Mouse (Mus musculus): ENCODE measurements around the gene Mybpc2. TPM values are rescaled to one million over a fixed set of nuclear protein-coding genes. Genes with fewer than 3 reads are reported as not detected.

Gene Mybpc2
- polyA plus RNA-seq, 1 experiment from 2014 or later, result 0.12 TPM

- no peak overlapping the region for H3K4me2 ChIP-seq (replicated peaks; ENCODE audit: low read depth, low read length)
- no peak overlapping the region for H3K4me3 ChIP-seq (ENCODE audit: low read length)
- H3K27ac ChIP-seq (ENCODE audit: low read length), result no peak overlapping the region
- ATAC-seq (ENCODE audit: low FRiP score, low TSS enrichment), result no peak
- no peak overlapping the region for H3K9ac ChIP-seq (replicated peaks; ENCODE audit: low read length)
- 91% methylated on average over 27 of the region's 27 CpGs for WGBS
- H3K9me3 ChIP-seq (ENCODE audit: low read length), result no peaks in the 10 kb centered on the region
- no peaks in the 10 kb centered on the region for H3K4me1 ChIP-seq (ENCODE audit: insufficient read depth, low read length)
- H3K27me3 ChIP-seq (ENCODE audit: insufficient read depth, low read length), result no peaks in the 10 kb centered on the region
- peaks cover 71% of the 10 kb centered on the region for H3K36me3 ChIP-seq (ENCODE audit: insufficient read depth, low read length)
These were observed 11.5 kb upstream of the Mybpc2 start for GRCm38 (mm10) chr7:44535657-44536589.

GRCm38 (mm10) chr7:44534656-44535441, 10.4 kb upstream of the Mybpc2 start:
- Histone ChIP-seq H3K4me3 (ENCODE audit: low read length) (no peak overlapping the region), H3K4me2 (replicated peaks; ENCODE audit: low read depth, low read length) (no peak overlapping the region), H3K27ac (ENCODE audit: low read length) (no peak overlapping the region), H3K27me3 (ENCODE audit: insufficient read depth, low read length) (no peaks in the 10 kb centered on the region), H3K4me1 (ENCODE audit: insufficient read depth, low read length) (no peaks in the 10 kb centered on the region), H3K36me3 (ENCODE audit: insufficient read depth, low read length) (peaks cover 61% of the 10 kb centered on the region), H3K9ac (replicated peaks; ENCODE audit: low read length) (no peak overlapping the region), H3K9me3 (ENCODE audit: low read length) (no peaks in the 10 kb centered on the region)
- ATAC-seq (ENCODE audit: low FRiP score, low TSS enrichment), result no peak
- WGBS, result 81% methylated on average over 19 of the region's 19 CpGs

GRCm38 (mm10) chr7:44534242-44534641, 9.8 kb upstream of the Mybpc2 start:
- Histone ChIP-seq H3K36me3 (ENCODE audit: insufficient read depth, low read length) (peaks cover 55% of the 10 kb centered on the region), H3K9ac (replicated peaks; ENCODE audit: low read length) (no peak overlapping the region), H3K27ac (ENCODE audit: low read length) (no peak overlapping the region), H3K4me1 (ENCODE audit: insufficient read depth, low read length) (no peaks in the 10 kb centered on the region), H3K4me3 (ENCODE audit: low read length) (no peak overlapping the region), H3K27me3 (ENCODE audit: insufficient read depth, low read length) (no peaks in the 10 kb centered on the region), H3K4me2 (replicated peaks; ENCODE audit: low read depth, low read length) (no peak overlapping the region), H3K9me3 (ENCODE audit: low read length) (no peaks in the 10 kb centered on the region)
- 87% methylated on average over 13 of the region's 13 CpGs for WGBS
- ATAC-seq (ENCODE audit: low FRiP score, low TSS enrichment), result no peak

- 75% methylated on average over 12 of the region's 12 CpGs for WGBS
- H3K4me2 ChIP-seq (replicated peaks; ENCODE audit: low read depth, low read length), result no peak overlapping the region
- H3K9me3 ChIP-seq (ENCODE audit: low read length), result no peaks in the 10 kb centered on the region
- H3K4me1 ChIP-seq (ENCODE audit: insufficient read depth, low read length), result no peaks in the 10 kb centered on the region
- H3K36me3 ChIP-seq (ENCODE audit: insufficient read depth, low read length), result peaks cover 49% of the 10 kb centered on the region
- H3K27ac ChIP-seq (ENCODE audit: low read length), result no peak overlapping the region
- H3K4me3 ChIP-seq (ENCODE audit: low read length), result no peak overlapping the region
- H3K9ac ChIP-seq (replicated peaks; ENCODE audit: low read length), result no peak overlapping the region
- ATAC-seq (ENCODE audit: low FRiP score, low TSS enrichment), result no peak
- H3K27me3 ChIP-seq (ENCODE audit: insufficient read depth, low read length), result no peaks in the 10 kb centered on the region
These were observed 9.2 kb upstream of the Mybpc2 start for GRCm38 (mm10) chr7:44533746-44534045.

- peaks cover 44% of the 10 kb centered on the region for H3K36me3 ChIP-seq (ENCODE audit: insufficient read depth, low read length)
- WGBS, result 78% methylated on average over 29 of the region's 29 CpGs
- no peak for ATAC-seq (ENCODE audit: low FRiP score, low TSS enrichment)
These were observed 8.7 kb upstream of the Mybpc2 start for GRCm38 (mm10) chr7:44532918-44533745.

GRCm38 (mm10) chr7:44531946-44532732, 7.7 kb upstream of the Mybpc2 start, which contains the start of gene Spib:
TSS of gene Spib (minus strand) at chr7:44532071.
- Histone ChIP-seq H3K4me3 (ENCODE audit: low read length) (no peak within 1 kb of the TSS), H3K36me3 (ENCODE audit: insufficient read depth, low read length) (peaks cover 34% of the 10 kb centered on the region), H3K9ac (replicated peaks; ENCODE audit: low read length) (no peak within 1 kb of the TSS), H3K4me2 (replicated peaks; ENCODE audit: low read depth, low read length) (no peak within 1 kb of the TSS), H3K4me1 (ENCODE audit: insufficient read depth, low read length) (0 out of 2 replicates have a peak, but pooled peaks cover 4% of the 10 kb centered on the region), H3K9me3 (ENCODE audit: low read length) (no peaks in the 10 kb centered on the region), H3K27ac (ENCODE audit: low read length) (no peak within 1 kb of the TSS), H3K27me3 (ENCODE audit: insufficient read depth, low read length) (no peaks in the 10 kb centered on the region)
- ATAC-seq (ENCODE audit: low FRiP score, low TSS enrichment), result no peak
- 85% methylated on average over 4 of the region's 4 CpGs for WGBS

More at GRCm38 (mm10) chr7:44532918-44533745, 8.7 kb upstream of the Mybpc2 start:
- H3K4me3 ChIP-seq (ENCODE audit: low read length), result no peak overlapping the region
- H3K27ac ChIP-seq (ENCODE audit: low read length), result no peak overlapping the region
- H3K4me1 ChIP-seq (ENCODE audit: insufficient read depth, low read length), result no peaks in the 10 kb centered on the region
- H3K4me2 ChIP-seq (replicated peaks; ENCODE audit: low read depth, low read length), result no peak overlapping the region
- no peaks in the 10 kb centered on the region for H3K27me3 ChIP-seq (ENCODE audit: insufficient read depth, low read length)
- H3K9ac ChIP-seq (replicated peaks; ENCODE audit: low read length), result no peak overlapping the region
- H3K9me3 ChIP-seq (ENCODE audit: low read length), result no peaks in the 10 kb centered on the region

- H3K36me3 ChIP-seq (ENCODE audit: insufficient read depth, low read length), result peaks cover 25% of the 10 kb centered on the region
- H3K4me2 ChIP-seq (replicated peaks; ENCODE audit: low read depth, low read length), result no peak overlapping the region
- H3K27ac ChIP-seq (ENCODE audit: low read length), result no peak overlapping the region
- H3K4me3 ChIP-seq (ENCODE audit: low read length), result no peak overlapping the region
- H3K9ac ChIP-seq (replicated peaks; ENCODE audit: low read length), result no peak overlapping the region
- no peak for ATAC-seq (ENCODE audit: low FRiP score, low TSS enrichment)
- H3K4me1 ChIP-seq (ENCODE audit: insufficient read depth, low read length), result 0 out of 2 replicates have a peak, but pooled peaks cover 4% of the 10 kb centered on the region
- H3K27me3 ChIP-seq (ENCODE audit: insufficient read depth, low read length), result no peaks in the 10 kb centered on the region
- WGBS, result 46% methylated on average over 5 of the region's 5 CpGs
- H3K9me3 ChIP-seq (ENCODE audit: low read length), result no peaks in the 10 kb centered on the region
These were observed 6.8 kb upstream of the Mybpc2 start for GRCm38 (mm10) chr7:44531207-44531606.

- Histone ChIP-seq H3K4me1 (ENCODE audit: insufficient read depth, low read length) (0 out of 2 replicates have a peak, but pooled peaks cover 6% of the 10 kb centered on the region), H3K27ac (ENCODE audit: low read length) (no peak overlapping the region), H3K9ac (replicated peaks; ENCODE audit: low read length) (no peak overlapping the region), H3K9me3 (ENCODE audit: low read length) (no peaks in the 10 kb centered on the region), H3K36me3 (ENCODE audit: insufficient read depth, low read length) (peaks cover 18% of the 10 kb centered on the region), H3K27me3 (ENCODE audit: insufficient read depth, low read length) (no peaks in the 10 kb centered on the region), H3K4me2 (replicated peaks; ENCODE audit: low read depth, low read length) (no peak overlapping the region), H3K4me3 (ENCODE audit: low read length) (no peak overlapping the region)
- WGBS, result 80% methylated on average over 3 of the region's 3 CpGs
- no peak for ATAC-seq (ENCODE audit: low FRiP score, low TSS enrichment)
These were observed 6.1 kb upstream of the Mybpc2 start for GRCm38 (mm10) chr7:44530507-44530906.

- Histone ChIP-seq H3K4me1 (ENCODE audit: insufficient read depth, low read length) (peaks cover 16% of the 10 kb centered on the region; the same call in 1 of the 2 replicates), H3K9ac (replicated peaks; ENCODE audit: low read length) (no peak overlapping the region), H3K27me3 (ENCODE audit: insufficient read depth, low read length) (peaks cover 3% of the 10 kb centered on the region; the same call in 1 of the 2 replicates), H3K4me2 (replicated peaks; ENCODE audit: low read depth, low read length) (no peak overlapping the region), H3K9me3 (ENCODE audit: low read length) (no peaks in the 10 kb centered on the region), H3K36me3 (ENCODE audit: insufficient read depth, low read length) (peaks cover 9% of the 10 kb centered on the region), H3K27ac (ENCODE audit: low read length) (no peak overlapping the region), H3K4me3 (ENCODE audit: low read length) (no peak overlapping the region)
- ATAC-seq (ENCODE audit: low FRiP score, low TSS enrichment), result no peak
- WGBS, result 75% methylated on average over 5 of the region's 5 CpGs
These were observed 5.1 kb upstream of the Mybpc2 start for GRCm38 (mm10) chr7:44529518-44529917.
